Comparison of ENCODE assay signal across 12 mouse cellular contexts in genomic region chr15:96382223-96382622, GRCm38 (mm10).
"Had no signal": no experiment of that assay in that cellular context is flagged by ENCODE, and none has a peak within 500 bp of the region (broad histone marks: within the 10 kb centered on the region; RNA-seq: fewer than 3 reads in every experiment).

No protein-coding gene starts in this region.

- DNase-seq: lung, adult 18-20 months; lung, embryonic 14.5 days; lung, postnatal 14 days; lung, postnatal 36 days; retina, postnatal 1 day; right cerebral cortex, adult 18-20 months; right cerebral cortex, postnatal 25 days; right cerebral cortex, postnatal 4 days; spleen, adult 18-20 months; thymus, adult 18-20 months; thymus, postnatal 14 days; thymus, postnatal 36 days had no signal
